Mouse (Mus musculus) megakaryocyte, embryonic 14.5 days (primary cell): ENCODE measurements around the gene Kcnj6.

ENCODE experiments used
- FLI1 ChIP-seq: IDR thresholded peaks from 2 replicates; pipeline ENCODE4 v1.6.1; 2012; ENCODE audit warnings: low read length, inconsistent platforms, mixed read lengths
- GATA1 ChIP-seq: IDR thresholded peaks from 3 replicates; pipeline ENCODE4 v1.6.1; 2012; ENCODE audit warnings: mixed read lengths, low read length, inconsistent platforms, borderline replicate concordance

- no peak for TF ChIP-seq GATA1
- TF ChIP-seq FLI1: no peak
These were observed 7.4 kb downstream of the Kcnj6 start for GRCm38 (mm10) chr16:94990114-94990513.
